Mouse (Mus musculus) cerebellum, postnatal 4 days (tissue): ENCODE measurements around the gene Gpr137.
"Not testable (repeated sequence)": the region's sequence is repeated elsewhere in the genome, so short reads cannot be mapped to it uniquely, and the experiment has no call there.

ENCODE experiments used
- DNase-seq, 2 experiments: peaks; one replicate each; pipeline ENCODE4 v3.0.0; 2022; ENCODE audit warnings: low spot score in 2 of 2, mixed read lengths in 1 of 2

Gpr137 gene

GRCm38 (mm10) chr19:6905498-6906159 lies 36.7 kb downstream of the Gpr137 start:
- DNase-seq, result no peak

- DNase-seq, result no peak
These were observed 37.4 kb downstream of the Gpr137 start for GRCm38 (mm10) chr19:6904846-6905245.

GRCm38 (mm10) chr19:6903031-6903430 lies 39.2 kb downstream of the Gpr137 start:
- no peak for DNase-seq

GRCm38 (mm10) chr19:6899641-6900040 lies 42.6 kb downstream of the Gpr137 start:
- DNase-seq, result no peak

GRCm38 (mm10) chr19:6895608-6896305 lies 46.5 kb downstream of the Gpr137 start:
- not testable (repeated sequence) for DNase-seq

GRCm38 (mm10) chr19:6893731-6894451 lies 48.4 kb downstream of the Gpr137 start:
- DNase-seq, result no peak

- no peak for DNase-seq
These were observed 49.8 kb downstream of the Gpr137 start for GRCm38 (mm10) chr19:6892512-6892911.
